Mouse (Mus musculus) forebrain, embryonic 14.5 days (tissue): ENCODE data around the gene BC049762. TPM values are rescaled to one million over a fixed set of nuclear protein-coding genes. Genes with fewer than 3 reads are reported as not detected.

Experiments
- polyA plus RNA-seq: library from polyadenylated mRNA; unstranded; fragments of >200 nt; fragmentation: Nextera tagmentation; extraction: Ambion mirVana; gene quantifications from 2 replicates; pipeline ENCODE4 v1.2.1, GENCODE M21; 2014

BC049762 gene
- polyA plus RNA-seq, 1 experiment from 2014 or later = 0.24 TPM

Other genes with a start within 250 kb of the BC049762 start
- gene Olfr54, start 248.8 kb downstream of the BC049762 start, polyA plus RNA-seq = not detected in 2 replicates
- gene Olfr1375, start 214.9 kb downstream of the BC049762 start, polyA plus RNA-seq = not detected in 2 replicates
- gene Zfp354a, start 203.8 kb downstream of the BC049762 start, polyA plus RNA-seq = 11.1 and 15.0 TPM in 2 replicates
- gene Gm12569, start 42.6 kb downstream of the BC049762 start, polyA plus RNA-seq = not detected in 2 replicates
- 142 and 193 TPM in 2 replicates for gene Clk4, start 1.3 kb downstream of the BC049762 start, polyA plus RNA-seq
- gene Col23a1, start 26.9 kb upstream of the BC049762 start, polyA plus RNA-seq = 2.5 and 3.1 TPM in 2 replicates